Mouse (Mus musculus): ENCODE measurements around the gene Cxcl2. TPM values are rescaled to one million over a fixed set of nuclear protein-coding genes. Genes with fewer than 3 reads are reported as not detected.

Cxcl2 gene
- polyA plus RNA-seq, 1 experiment from 2014 or later: not detected

GRCm38 (mm10) chr5:90945453-90945852 lies 41.8 kb downstream of the Cxcl2 start:
- H3K9me3 ChIP-seq (replicated peaks): no peaks in the 10 kb centered on the region
- no peak overlapping the region for H3K4me3 ChIP-seq
- no peak for ATAC-seq (replicated peaks; ENCODE audit: insufficient number of reproducible peaks, insufficient read depth, low FRiP score, low read depth)
- no peaks in the 10 kb centered on the region for H3K36me3 ChIP-seq
- no peak overlapping the region for H3K4me2 ChIP-seq
- no peaks in the 10 kb centered on the region for H3K4me1 ChIP-seq (replicated peaks)
- no peaks in the 10 kb centered on the region for H3K27me3 ChIP-seq
- no peak overlapping the region for H3K9ac ChIP-seq
- WGBS: 75% methylated on average over 2 of the region's 2 CpGs
- no peak overlapping the region for H3K27ac ChIP-seq

GRCm38 (mm10) chr5:90949499-90949898 lies 45.8 kb downstream of the Cxcl2 start:
- WGBS: 62% methylated on average over 15 of the region's 15 CpGs
- Histone ChIP-seq H3K27me3 (no peaks in the 10 kb centered on the region), H3K4me1 (replicated peaks) (no peaks in the 10 kb centered on the region), H3K27ac (no peak overlapping the region), H3K9me3 (replicated peaks) (no peaks in the 10 kb centered on the region), H3K9ac (no peak overlapping the region), H3K36me3 (no peaks in the 10 kb centered on the region), H3K4me3 (no peak overlapping the region), H3K4me2 (no peak overlapping the region)
- no peak for ATAC-seq (replicated peaks; ENCODE audit: insufficient number of reproducible peaks, insufficient read depth, low FRiP score, low read depth)

GRCm38 (mm10) chr5:90951475-90951874 lies 47.8 kb downstream of the Cxcl2 start:
- Histone ChIP-seq H3K4me3 (no peak overlapping the region), H3K36me3 (no peaks in the 10 kb centered on the region), H3K4me2 (no peak overlapping the region), H3K27me3 (no peaks in the 10 kb centered on the region), H3K9me3 (replicated peaks) (no peaks in the 10 kb centered on the region), H3K4me1 (replicated peaks) (no peaks in the 10 kb centered on the region), H3K9ac (no peak overlapping the region), H3K27ac (no peak overlapping the region)
- WGBS: 41% methylated on average over 2 of the region's 2 CpGs
- no peak for ATAC-seq (replicated peaks; ENCODE audit: insufficient number of reproducible peaks, insufficient read depth, low FRiP score, low read depth)

GRCm38 (mm10) chr5:90952731-90953481 lies 49.2 kb downstream of the Cxcl2 start:
- no peaks in the 10 kb centered on the region for H3K9me3 ChIP-seq (replicated peaks)
- H3K27me3 ChIP-seq: no peaks in the 10 kb centered on the region
- ATAC-seq (replicated peaks; ENCODE audit: insufficient number of reproducible peaks, insufficient read depth, low FRiP score, low read depth): no peak
- H3K4me1 ChIP-seq (replicated peaks): no peaks in the 10 kb centered on the region
- no peak overlapping the region for H3K9ac ChIP-seq
- no peaks in the 10 kb centered on the region for H3K36me3 ChIP-seq
- H3K27ac ChIP-seq: no peak overlapping the region
- no peak overlapping the region for H3K4me3 ChIP-seq
- H3K4me2 ChIP-seq: no peak overlapping the region
- WGBS: 70% methylated on average over 8 of the region's 8 CpGs

Other genes with a start within 250 kb of the Cxcl2 start
- not detected in 2 replicates for gene Cxcl5, start 144.5 kb upstream of the Cxcl2 start, polyA plus RNA-seq (2015; fragmentation: Nextera tagmentation; extraction: Ambion mirVana)
- gene Ppbp, start 135.4 kb upstream of the Cxcl2 start, polyA plus RNA-seq (2015; fragmentation: Nextera tagmentation; extraction: Ambion mirVana): 4.2 and 5.4 TPM in 2 replicates
- gene Pf4, start 131.4 kb upstream of the Cxcl2 start, polyA plus RNA-seq (2015; fragmentation: Nextera tagmentation; extraction: Ambion mirVana): 45.6 and 47.9 TPM in 2 replicates
- not detected in 2 replicates for gene Cxcl3, start 117.8 kb upstream of the Cxcl2 start, polyA plus RNA-seq (2015; fragmentation: Nextera tagmentation; extraction: Ambion mirVana)
- gene Cxcl15, start 109.3 kb upstream of the Cxcl2 start, polyA plus RNA-seq (2015; fragmentation: Nextera tagmentation; extraction: Ambion mirVana): 0.20 and 0.79 TPM in 2 replicates
- 0.94 and 1.0 TPM in 2 replicates for gene Cxcl1, start 12.6 kb upstream of the Cxcl2 start, polyA plus RNA-seq (2015; fragmentation: Nextera tagmentation; extraction: Ambion mirVana)
- 24.0 and 31.0 TPM in 2 replicates for gene Mthfd2l, start 27.2 kb downstream of the Cxcl2 start, polyA plus RNA-seq (2015; fragmentation: Nextera tagmentation; extraction: Ambion mirVana)
- gene Epgn, start 123.6 kb downstream of the Cxcl2 start, polyA plus RNA-seq (2015; fragmentation: Nextera tagmentation; extraction: Ambion mirVana): 0.14 and 0.15 TPM in 2 replicates
- 0.08 and 0.09 TPM in 2 replicates for gene Ereg, start 170.8 kb downstream of the Cxcl2 start, polyA plus RNA-seq (2015; fragmentation: Nextera tagmentation; extraction: Ambion mirVana)
- 0.37 and 0.52 TPM in 2 replicates for gene Areg, start 235.7 kb downstream of the Cxcl2 start, polyA plus RNA-seq (2015; fragmentation: Nextera tagmentation; extraction: Ambion mirVana)